In the genomic region with DNA sequence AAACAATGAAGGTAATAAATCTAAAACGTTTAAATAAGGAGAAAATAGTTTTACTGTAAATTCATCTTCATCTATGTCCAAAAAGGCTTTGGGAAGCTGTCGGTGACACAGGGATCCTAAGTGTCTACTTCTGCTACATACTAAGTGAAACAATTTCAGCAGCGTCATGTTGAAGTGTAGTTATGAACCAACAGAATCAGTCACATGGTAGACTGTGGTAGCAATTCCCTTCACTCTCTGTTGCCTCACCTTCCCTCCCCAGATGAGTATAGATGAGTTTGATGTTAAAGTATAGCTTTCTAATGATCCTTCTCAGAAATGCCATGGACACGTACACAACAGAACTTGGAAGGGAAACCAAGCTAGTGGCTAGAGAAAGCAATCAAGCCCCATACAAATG, we compare ENCODE assay signal across 18 mouse cellular contexts.
"Had no signal": no experiment of that assay in that cellular context is flagged by ENCODE, and none has a peak within 500 bp of the region (broad histone marks: within the 10 kb centered on the region; RNA-seq: fewer than 3 reads in every experiment).

No protein-coding gene starts in this region.

- H3K27me3 ChIP-seq: liver, embryonic 15.5 days; lung, embryonic 15.5 days; megakaryocyte, embryonic 14.5 days; midbrain, embryonic 12.5 days; midbrain, embryonic 15.5 days; neural tube, embryonic 12.5 days; stomach, embryonic 15.5 days had no signal

- H3K4me2 ChIP-seq: liver, embryonic 15.5 days; lung, embryonic 15.5 days; midbrain, embryonic 12.5 days; midbrain, embryonic 15.5 days; neural tube, embryonic 12.5 days; stomach, embryonic 15.5 days had no signal

- H3K4me1 ChIP-seq: midbrain, embryonic 12.5 days; stomach, embryonic 15.5 days had no signal

- H3K36me3 ChIP-seq: liver, embryonic 15.5 days; lung, embryonic 15.5 days; midbrain, embryonic 12.5 days; midbrain, embryonic 15.5 days; neural tube, embryonic 12.5 days; stomach, embryonic 15.5 days had no signal

- H3K9me3 ChIP-seq: liver, embryonic 15.5 days; lung, embryonic 15.5 days; megakaryocyte, embryonic 14.5 days; midbrain, embryonic 12.5 days; midbrain, embryonic 15.5 days; neural tube, embryonic 12.5 days; stomach, embryonic 15.5 days had no signal

- H3K4me3 ChIP-seq: liver, embryonic 15.5 days; lung, embryonic 15.5 days; megakaryocyte, embryonic 14.5 days; midbrain, embryonic 12.5 days; midbrain, embryonic 15.5 days; neural tube, embryonic 12.5 days; stomach, embryonic 15.5 days had no signal

- ATAC-seq: liver, postnatal 0 days; lung, postnatal 0 days; midbrain, embryonic 15.5 days had no signal

- H3K27ac ChIP-seq: liver, embryonic 15.5 days; lung, embryonic 15.5 days; macrophage; midbrain, embryonic 12.5 days; midbrain, embryonic 15.5 days; neural tube, embryonic 12.5 days; stomach, embryonic 15.5 days; stomach, postnatal 0 days had no signal

- H3K9ac ChIP-seq: liver, embryonic 15.5 days; liver, postnatal 0 days; lung, embryonic 15.5 days; midbrain, embryonic 12.5 days; midbrain, embryonic 15.5 days; neural tube, embryonic 12.5 days; stomach, embryonic 15.5 days had no signal

- DNase-seq: liver, postnatal 0 days; lung, adult 2 months; lung, postnatal 14 days; lung, postnatal 36 days; right cerebral cortex, postnatal 14 days; thymus, adult 2 months; thymus, postnatal 25 days; thymus, postnatal 4 days had no signal
